28 mouse cellular contexts compared by ENCODE assay signal in genomic region chr4:99981216-99981615, GRCm38 (mm10).
"Had no signal": no experiment of that assay in that cellular context is flagged by ENCODE, and none has a peak within 500 bp of the region (broad histone marks: within the 10 kb centered on the region; RNA-seq: fewer than 3 reads in every experiment).

No protein-coding gene starts in this region.

- H3K27ac ChIP-seq: limb, embryonic 10.5 days; limb, embryonic 12.5 days; limb, embryonic 13.5 days; limb, embryonic 15.5 days; liver, embryonic 12.5 days; liver, embryonic 13.5 days; liver, embryonic 14.5 days; liver, embryonic 15.5 days; lung, embryonic 15.5 days; macrophage; midbrain, embryonic 10.5 days; midbrain, embryonic 12.5 days; midbrain, embryonic 13.5 days; midbrain, embryonic 15.5 days; neural tube, embryonic 12.5 days had no signal

- H3K4me3 ChIP-seq: limb, embryonic 10.5 days; limb, embryonic 12.5 days; limb, embryonic 13.5 days; limb, embryonic 15.5 days; liver, embryonic 12.5 days; liver, embryonic 13.5 days; liver, embryonic 15.5 days; lung, embryonic 15.5 days; megakaryocyte, embryonic 14.5 days; midbrain, embryonic 10.5 days; midbrain, embryonic 12.5 days; midbrain, embryonic 13.5 days; midbrain, embryonic 15.5 days; myocyte; neural tube, embryonic 12.5 days had no signal

- DNase-seq: left cerebral cortex, postnatal 4 days; liver; liver, embryonic 13.5 days; liver, postnatal 0 days; lung, adult 18-20 months; lung, adult 2 months; lung, embryonic 14.5 days; lung, postnatal 10 days; lung, postnatal 14 days; lung, postnatal 36 days; lung, postnatal 4 days; midbrain, embryonic 14.5 days had no signal
